Mouse (Mus musculus) olfactory bulb, adult 2 months (tissue): ENCODE results near the gene Psmd5.

Experiments
- CTCF ChIP-seq: fragments of 200-500 bp; IDR thresholded peaks from 2 replicates; pipeline ENCODE4 v1.5.1; 2012; ENCODE audit warnings: low read depth, mild to moderate bottlenecking, low read length, moderate library complexity; ENCODE audit not compliant: insufficient read depth
- POLR2A ChIP-seq: fragments of 200-500 bp; IDR thresholded peaks from 2 replicates; pipeline ENCODE4 v1.6.1; 2012; ENCODE audit warnings: mild to moderate bottlenecking, low read depth, low read length, moderate library complexity; ENCODE audit not compliant: insufficient read depth

DNA sequence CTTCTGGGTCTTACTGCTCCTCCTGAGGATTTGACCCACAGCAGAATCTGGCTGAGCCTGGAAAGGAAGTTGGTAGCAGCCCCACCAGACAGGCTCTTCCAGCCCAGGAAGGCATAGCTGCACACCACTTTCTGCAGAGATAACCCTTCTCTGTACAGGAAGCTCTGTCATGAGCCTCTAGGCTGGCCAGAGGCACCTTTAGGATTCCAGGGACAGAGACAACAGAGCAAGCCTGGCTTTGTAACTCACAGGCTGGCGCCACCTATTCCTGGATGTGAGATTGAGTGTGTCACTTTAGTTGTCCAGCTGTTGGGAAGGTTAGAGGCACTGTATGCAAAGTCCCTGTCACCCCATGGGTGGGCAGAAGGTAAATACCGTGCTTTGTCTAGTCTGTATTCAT is 40.3 kb upstream of the Psmd5 start:
- TF ChIP-seq POLR2A (no peak), CTCF (no peak)
